Mouse (Mus musculus): ENCODE measurements around the gene Scp2.

DNA sequence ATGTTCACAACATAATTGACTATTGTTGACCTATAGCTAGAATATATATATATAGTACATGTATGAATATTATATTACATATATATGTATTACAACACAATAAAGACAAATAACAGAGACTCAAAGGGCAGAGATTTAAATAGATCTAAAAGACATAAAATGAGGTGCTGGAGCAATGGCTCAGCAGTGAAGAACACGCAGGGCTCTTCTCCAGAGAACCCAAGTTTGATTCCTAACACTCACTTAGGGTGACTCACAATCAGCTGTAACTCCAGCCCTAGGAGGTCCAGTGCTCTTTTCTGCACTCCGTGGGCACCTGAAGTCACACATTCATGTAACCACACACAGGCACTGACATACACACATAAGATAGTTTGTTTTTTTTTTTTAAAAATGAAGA is 60.8 kb downstream of the Scp2 start:
- TF ChIP-seq ZC3H11A (IDR thresholded peaks at IDR 0.05; ENCODE audit: borderline replicate concordance, low read depth, low read length) = no peak
- TF ChIP-seq HCFC1 (IDR thresholded peaks at IDR 0.05; ENCODE audit: borderline replicate concordance, insufficient read depth, low read length) = no peak
- no peak for TF ChIP-seq ZNF384 (IDR thresholded peaks at IDR 0.05; ENCODE audit: low read depth, low read length)

All from ES-E14 (cell line).